Mouse (Mus musculus) C2C12 (cell line): ENCODE measurements around the gene Dlgap3. TPM values are rescaled to one million over a fixed set of nuclear protein-coding genes. Genes with fewer than 3 reads are reported as not detected.

Experiments
- H3K27me3 ChIP-seq: one replicate; pipeline ENCODE4 v1.6.1; 2011; ENCODE audit not compliant: control insufficient read depth, insufficient read depth, insufficient read length
- H3K36me3 ChIP-seq: one replicate; pipeline ENCODE4 v1.6.1; 2011; ENCODE audit not compliant: control insufficient read depth, insufficient read depth
- H3K4me3 ChIP-seq: one replicate; pipeline ENCODE4 v1.5.1; 2011; ENCODE audit warnings: mild to moderate bottlenecking, control low read depth; ENCODE audit not compliant: poor library complexity, insufficient read depth, severe bottlenecking
- H3K79me2 ChIP-seq: one replicate; pipeline ENCODE4 v1.6.1; 2011; ENCODE audit not compliant: control insufficient read depth, insufficient read depth
- H3K79me3 ChIP-seq: one replicate; pipeline ENCODE4 v1.6.1; 2011; ENCODE audit warnings: low read depth, control low read depth
- H3ac ChIP-seq: one replicate; pipeline ENCODE3; 2011; ENCODE audit warnings: low read depth; ENCODE audit not compliant: control insufficient read depth, insufficient read length
- CEBPB ChIP-seq: IDR thresholded peaks from one replicate; pipeline ENCODE4 v1.6.1; 2011; ENCODE audit warnings: low read depth, mild to moderate bottlenecking, control low read depth, moderate library complexity
- CTCF ChIP-seq: IDR thresholded peaks from one replicate; pipeline ENCODE4 v1.5.1; 2011; ENCODE audit not compliant: control insufficient read depth, insufficient read depth, insufficient read length
- FOSL1 ChIP-seq: IDR thresholded peaks from one replicate; pipeline ENCODE4 v1.8.0; 2011; ENCODE audit warnings: mild to moderate bottlenecking, low read length; ENCODE audit not compliant: poor library complexity, insufficient read depth, severe bottlenecking
- MAX ChIP-seq: IDR thresholded peaks from one replicate; pipeline ENCODE4 v1.6.1; 2011; ENCODE audit warnings: mild to moderate bottlenecking, control low read depth
- MYOD1 ChIP-seq: IDR thresholded peaks from one replicate; pipeline ENCODE4 v1.6.1; 2011; ENCODE audit warnings: low read depth; ENCODE audit not compliant: control insufficient read depth, insufficient read length
- MYOG ChIP-seq: IDR thresholded peaks from one replicate; pipeline ENCODE4 v1.6.1; 2011; ENCODE audit not compliant: control insufficient read depth, insufficient read length; ENCODE audit errors: extremely low read depth
- USF1 ChIP-seq: IDR thresholded peaks from one replicate; pipeline ENCODE4 v1.6.1; 2011; ENCODE audit warnings: low read depth, mild to moderate bottlenecking, control low read depth, moderate library complexity
- polyA plus RNA-seq: library from polyadenylated mRNA; unstranded; fragments of >200 nt; fragmentation: generic; extraction: Trizol; gene quantifications from one replicate; pipeline ENCODE4 v1.2.1, GENCODE M21; 2012; ENCODE audit warnings: missing spikeins

Dlgap3 gene
- polyA plus RNA-seq, 1 experiment = not detected

GRCm38 (mm10) chr4:127172119-127172518, 3.1 kb downstream of the Dlgap3 start:
- TF ChIP-seq MYOG (no peak), MYOD1 (no peak), CTCF (no peak), MAX (no peak), FOSL1 (no peak), CEBPB (no peak)
- H3ac ChIP-seq = no peak overlapping the region
- H3K36me3 ChIP-seq = no peaks in the 10 kb centered on the region
- H3K4me3 ChIP-seq = no peak overlapping the region
- H3K79me2 ChIP-seq = no peaks in the 10 kb centered on the region
- no peaks in the 10 kb centered on the region for H3K79me3 ChIP-seq
- peaks cover 30% of the 10 kb centered on the region for H3K27me3 ChIP-seq

DNA sequence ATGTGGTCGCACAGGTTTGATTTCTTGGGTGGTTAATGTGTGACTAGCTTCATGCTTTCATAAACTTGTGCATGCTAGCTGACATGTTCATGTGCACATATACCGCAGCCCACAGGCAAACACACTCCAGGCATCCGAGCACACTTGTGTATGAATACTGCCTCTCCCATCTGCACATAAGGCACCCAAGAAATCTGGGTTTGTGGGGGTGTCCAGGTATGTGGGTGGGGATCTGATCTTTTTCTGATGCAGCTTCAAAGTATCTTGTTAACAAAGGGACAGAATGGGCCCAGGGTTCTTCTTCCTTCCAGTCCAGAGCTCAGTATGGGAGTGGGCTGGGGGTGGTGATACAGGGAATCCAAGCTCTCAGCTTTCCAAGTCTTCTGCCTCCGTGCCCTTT, 3.6 kb downstream of the Dlgap3 start:
- no peak for TF ChIP-seq CEBPB
- no peak for TF ChIP-seq USF1
- TF ChIP-seq FOSL1 = no peak
- TF ChIP-seq MYOG = no peak
- no peak for TF ChIP-seq MAX
- no peak for TF ChIP-seq MYOD1
- no peak for TF ChIP-seq CTCF
- Histone ChIP-seq H3K4me3 (no peak overlapping the region), H3K79me2 (no peaks in the 10 kb centered on the region), H3K79me3 (no peaks in the 10 kb centered on the region), H3ac (no peak overlapping the region), H3K36me3 (no peaks in the 10 kb centered on the region), H3K27me3 (peaks cover 28% of the 10 kb centered on the region)

- H3K79me3 ChIP-seq = no peaks in the 10 kb centered on the region
- no peaks in the 10 kb centered on the region for H3K79me2 ChIP-seq
- H3K4me3 ChIP-seq = no peak overlapping the region
- TF ChIP-seq FOSL1 (no peak), CTCF (no peak), MYOD1 (no peak), MYOG (no peak), USF1 (no peak), CEBPB (no peak), MAX (peak; percentile 40)
- H3ac ChIP-seq = no peak overlapping the region
- H3K27me3 ChIP-seq = peaks cover 23% of the 10 kb centered on the region
- H3K36me3 ChIP-seq = no peaks in the 10 kb centered on the region
Measured at GRCm38 (mm10) chr4:127173461-127173860, 4.5 kb downstream of the Dlgap3 start.

- Histone ChIP-seq H3K79me2 (no peaks in the 10 kb centered on the region), H3K79me3 (no peaks in the 10 kb centered on the region), H3K36me3 (no peaks in the 10 kb centered on the region), H3K27me3 (peaks cover 17% of the 10 kb centered on the region), H3ac (no peak overlapping the region), H3K4me3 (no peak overlapping the region)
- TF ChIP-seq CEBPB = no peak
- TF ChIP-seq FOSL1 = no peak
Measured at GRCm38 (mm10) chr4:127174075-127174899, 5.3 kb downstream of the Dlgap3 start.

DNA sequence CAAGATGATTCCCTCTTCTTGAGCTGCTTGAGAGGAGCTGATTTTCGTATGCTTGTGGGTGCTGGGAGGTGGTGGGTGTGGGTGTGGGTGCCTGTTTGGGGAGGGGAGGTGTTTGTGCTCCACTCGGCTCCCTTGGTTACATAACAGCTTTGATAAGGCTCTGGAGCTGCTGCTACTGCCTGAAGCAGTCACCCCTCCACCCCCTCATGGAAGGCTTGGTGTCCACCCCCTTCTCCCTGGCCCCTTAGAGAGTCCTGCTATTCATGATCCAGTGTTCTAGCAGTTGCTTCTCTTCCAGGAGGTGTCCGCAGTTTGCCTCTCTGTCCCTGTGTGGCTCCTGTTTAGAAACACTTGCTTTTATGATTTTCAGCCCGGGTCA, 5.9 kb downstream of the Dlgap3 start:
- TF ChIP-seq CEBPB = no peak
- no peak for TF ChIP-seq CTCF
- TF ChIP-seq MAX = no peak
- no peak for TF ChIP-seq MYOD1
- no peak for TF ChIP-seq USF1
- TF ChIP-seq FOSL1 = no peak
- TF ChIP-seq MYOG = no peak
- H3K79me2 ChIP-seq = no peaks in the 10 kb centered on the region
- peaks cover 11% of the 10 kb centered on the region for H3K27me3 ChIP-seq
- no peak overlapping the region for H3ac ChIP-seq
- no peak overlapping the region for H3K4me3 ChIP-seq
- no peaks in the 10 kb centered on the region for H3K36me3 ChIP-seq
- H3K79me3 ChIP-seq = no peaks in the 10 kb centered on the region

- no peaks in the 10 kb centered on the region for H3K79me2 ChIP-seq
- H3ac ChIP-seq = no peak overlapping the region
- H3K36me3 ChIP-seq = no peaks in the 10 kb centered on the region
- H3K79me3 ChIP-seq = no peaks in the 10 kb centered on the region
- peaks cover 6% of the 10 kb centered on the region for H3K27me3 ChIP-seq
- no peak overlapping the region for H3K4me3 ChIP-seq
- TF ChIP-seq CTCF (no peak), FOSL1 (no peak), CEBPB (no peak), MYOD1 (no peak), USF1 (no peak)
Measured at GRCm38 (mm10) chr4:127177961-127178360, 9.0 kb downstream of the Dlgap3 start.
